Mouse (Mus musculus) intestine, embryonic 16.5 days (tissue): ENCODE data around the gene Tex45. TPM values are rescaled to one million over a fixed set of nuclear protein-coding genes. Genes with fewer than 3 reads are reported as not detected.

Experiments
- ATAC-seq: fragments of 200-750 bp; cut with Nextera tagmentation; 2 replicates; pipeline ENCODE4 v1.8.0; 2017; ENCODE audit warnings: moderate TSS enrichment, moderate library complexity
- H3K27ac ChIP-seq: fragments of 300-500 bp; sonication (generic); 2 replicates; pipeline ENCODE4 v1.5.1; 2014; ENCODE audit warnings: mild to moderate bottlenecking, low read length
- H3K27me3 ChIP-seq: fragments of 300-500 bp; sonication (generic); replicated peaks from 2 replicates; pipeline ENCODE4 v1.6.1; 2014; ENCODE audit warnings: low read length, control low read depth, mixed read lengths; ENCODE audit not compliant: control insufficient read depth, insufficient read depth
- H3K36me3 ChIP-seq: fragments of 300-500 bp; sonication (generic); 2 replicates; pipeline ENCODE4 v1.6.1; 2014; ENCODE audit warnings: low read length, control low read depth; ENCODE audit not compliant: control insufficient read depth, insufficient read depth
- H3K4me1 ChIP-seq: fragments of 300-500 bp; sonication (generic); 2 replicates; pipeline ENCODE4 v1.6.1; 2014; ENCODE audit warnings: low read length, control low read depth, mixed read lengths; ENCODE audit not compliant: control insufficient read depth, insufficient read depth
- H3K4me2 ChIP-seq: fragments of 300-500 bp; sonication (generic); 2 replicates; pipeline ENCODE4 v1.6.1; 2014; ENCODE audit warnings: low read depth, low read length, control low read depth
- H3K4me3 ChIP-seq: fragments of 300-500 bp; sonication (generic); 2 replicates; pipeline ENCODE4 v1.5.1; 2014; ENCODE audit warnings: mild to moderate bottlenecking, low read length
- H3K9ac ChIP-seq: fragments of 300-500 bp; sonication (generic); 2 replicates; pipeline ENCODE4 v1.6.1; 2014; ENCODE audit warnings: low read depth, low read length
- H3K9me3 ChIP-seq: fragments of 300-500 bp; sonication (generic); 2 replicates; pipeline ENCODE4 v1.6.1; 2016; ENCODE audit warnings: low read length, control low read depth; ENCODE audit not compliant: control insufficient read depth
- WGBS: fragments of 180-500 bp; shearing (Covaris S2); extraction: QIAGEN DNeasy Blood & Tissue Kit; methylation state at CpG from one replicate; pipeline ENCODE4 v1.1.7; 2014; 5-methylcytosine and 5-hydroxymethylcytosine counted together
- polyA plus RNA-seq: library from polyadenylated mRNA; unstranded; fragments of >200 nt; fragmentation: Nextera tagmentation; extraction: Ambion mirVana; gene quantifications from 2 replicates; pipeline ENCODE4 v1.2.1, GENCODE M21; 2015

Gene Tex45
- polyA plus RNA-seq, 1 experiment from 2014 or later = not detected

- Histone ChIP-seq H3K4me1 (no peaks in the 10 kb centered on the region), H3K4me3 (no peak overlapping the region), H3K9ac (no peak overlapping the region), H3K4me2 (no peak overlapping the region), H3K27ac (no peak overlapping the region), H3K9me3 (no peaks in the 10 kb centered on the region), H3K27me3 (no peaks in the 10 kb centered on the region), H3K36me3 (peaks cover 25% of the 10 kb centered on the region)
- 30% methylated on average over 5 of the region's 5 CpGs for WGBS
- ATAC-seq = peak; percentile 62; the same call in 1 of the 2 replicates
Observed at GRCm38 (mm10) chr8:3450670-3451069, 20.0 kb upstream of the Tex45 start.

GRCm38 (mm10) chr8:3451992-3452391 is 18.7 kb upstream of the Tex45 start:
- H3K27ac ChIP-seq = no peak overlapping the region
- WGBS = 96% methylated on average over 25 of the region's 25 CpGs
- H3K9me3 ChIP-seq = no peaks in the 10 kb centered on the region
- H3K4me2 ChIP-seq = no peak overlapping the region
- H3K27me3 ChIP-seq = no peaks in the 10 kb centered on the region
- peaks cover 31% of the 10 kb centered on the region for H3K36me3 ChIP-seq
- H3K4me1 ChIP-seq = no peaks in the 10 kb centered on the region
- no peak overlapping the region for H3K4me3 ChIP-seq
- H3K9ac ChIP-seq = no peak overlapping the region
- no peak for ATAC-seq

- no peak for ATAC-seq
- 87% methylated on average over 2 of the region's 2 CpGs for WGBS
Observed at GRCm38 (mm10) chr8:3463248-3463647, 7.4 kb upstream of the Tex45 start.

GRCm38 (mm10) chr8:3464309-3464708 is 6.4 kb upstream of the Tex45 start:
- Histone ChIP-seq H3K9ac (no peak overlapping the region), H3K4me2 (no peak overlapping the region), H3K9me3 (no peaks in the 10 kb centered on the region), H3K36me3 (no peaks in the 10 kb centered on the region), H3K4me3 (no peak overlapping the region), H3K27ac (no peak overlapping the region), H3K27me3 (no peaks in the 10 kb centered on the region), H3K4me1 (peaks cover 6% of the 10 kb centered on the region)
- ATAC-seq = 0 out of 2 replicates have a peak, but pooled peaks have one; percentile 26
- 46% methylated on average over 5 of the region's 5 CpGs for WGBS

More at GRCm38 (mm10) chr8:3463248-3463647, 7.4 kb upstream of the Tex45 start:
- Histone ChIP-seq H3K36me3 (no peaks in the 10 kb centered on the region), H3K4me2 (no peak overlapping the region), H3K9me3 (no peaks in the 10 kb centered on the region), H3K27ac (no peak overlapping the region), H3K4me3 (no peak overlapping the region), H3K4me1 (peaks cover 6% of the 10 kb centered on the region), H3K27me3 (no peaks in the 10 kb centered on the region), H3K9ac (no peak overlapping the region)

- H3K27ac ChIP-seq = peak within 1 kb of the TSS; percentile 76
- no peaks in the 10 kb centered on the region for H3K36me3 ChIP-seq
- H3K4me1 ChIP-seq = peaks cover 6% of the 10 kb centered on the region
- peak within 1 kb of the TSS; percentile 62 for H3K4me3 ChIP-seq
- H3K27me3 ChIP-seq = no peaks in the 10 kb centered on the region
- WGBS = 4% methylated on average over 32 of the region's 32 CpGs
- H3K9ac ChIP-seq = peak within 1 kb of the TSS; percentile 81
- peak within 1 kb of the TSS; percentile 63 for H3K4me2 ChIP-seq
- no peaks in the 10 kb centered on the region for H3K9me3 ChIP-seq
- peak; percentile 98 for ATAC-seq
Observed at GRCm38 (mm10) chr8:3467006-3467885, 3.4 kb upstream of the Tex45 start, which contains the start of gene Pex11g. Gene Pex11g, minus strand, starts transcription at chr8:3467680.

- no peaks in the 10 kb centered on the region for H3K9me3 ChIP-seq
- H3K4me3 ChIP-seq = peak overlapping the region; percentile 62
- peak overlapping the region; percentile 81 for H3K9ac ChIP-seq
- no peak for ATAC-seq
- peak overlapping the region; percentile 76 for H3K27ac ChIP-seq
- WGBS = 57% methylated on average over 9 of the region's 9 CpGs
- H3K4me2 ChIP-seq = peak overlapping the region; percentile 63
- H3K4me1 ChIP-seq = peaks cover 6% of the 10 kb centered on the region
- H3K36me3 ChIP-seq = no peaks in the 10 kb centered on the region
- H3K27me3 ChIP-seq = no peaks in the 10 kb centered on the region
Observed at GRCm38 (mm10) chr8:3467886-3468545, 2.6 kb upstream of the Tex45 start.

GRCm38 (mm10) chr8:3468838-3469237 is 1.8 kb upstream of the Tex45 start:
- no peaks in the 10 kb centered on the region for H3K9me3 ChIP-seq
- H3K4me1 ChIP-seq = peaks cover 6% of the 10 kb centered on the region
- no peaks in the 10 kb centered on the region for H3K27me3 ChIP-seq
- H3K36me3 ChIP-seq = no peaks in the 10 kb centered on the region
- ATAC-seq = no peak
- H3K4me2 ChIP-seq = no peak overlapping the region
- no peak overlapping the region for H3K9ac ChIP-seq
- H3K4me3 ChIP-seq = no peak overlapping the region
- H3K27ac ChIP-seq = no peak overlapping the region
- 100% methylated on average over 1 of the region's 1 CpGs for WGBS

GRCm38 (mm10) chr8:3475715-3476429 is 5.2 kb downstream of the Tex45 start:
- ATAC-seq = no peak

More at GRCm38 (mm10) chr8:3475715-3476429, 5.2 kb downstream of the Tex45 start:
- Histone ChIP-seq H3K9me3 (no peaks in the 10 kb centered on the region), H3K27me3 (0 out of 2 replicates have a peak, but pooled peaks cover 3% of the 10 kb centered on the region), H3K4me2 (peak overlapping the region; percentile 50), H3K9ac (peak overlapping the region; percentile 31; the same call in 1 of the 2 replicates), H3K27ac (no peak overlapping the region), H3K4me3 (peak overlapping the region; percentile 34), H3K4me1 (no peaks in the 10 kb centered on the region), H3K36me3 (no peaks in the 10 kb centered on the region)
- WGBS = 24% methylated on average over 37 of the region's 37 CpGs
